Mouse (Mus musculus) yolk sac, embryonic 10.5 days (tissue): ENCODE measurements around the gene Arntl.
A peak's percentile ranks its signal among the peaks of the same experiment; 100 is the strongest.

Source experiments
- DNase-seq: peaks from one replicate; pipeline ENCODE4 v3.0.0-alpha.2; 2017; ENCODE audit warnings: low spot score

The Arntl gene

DNA sequence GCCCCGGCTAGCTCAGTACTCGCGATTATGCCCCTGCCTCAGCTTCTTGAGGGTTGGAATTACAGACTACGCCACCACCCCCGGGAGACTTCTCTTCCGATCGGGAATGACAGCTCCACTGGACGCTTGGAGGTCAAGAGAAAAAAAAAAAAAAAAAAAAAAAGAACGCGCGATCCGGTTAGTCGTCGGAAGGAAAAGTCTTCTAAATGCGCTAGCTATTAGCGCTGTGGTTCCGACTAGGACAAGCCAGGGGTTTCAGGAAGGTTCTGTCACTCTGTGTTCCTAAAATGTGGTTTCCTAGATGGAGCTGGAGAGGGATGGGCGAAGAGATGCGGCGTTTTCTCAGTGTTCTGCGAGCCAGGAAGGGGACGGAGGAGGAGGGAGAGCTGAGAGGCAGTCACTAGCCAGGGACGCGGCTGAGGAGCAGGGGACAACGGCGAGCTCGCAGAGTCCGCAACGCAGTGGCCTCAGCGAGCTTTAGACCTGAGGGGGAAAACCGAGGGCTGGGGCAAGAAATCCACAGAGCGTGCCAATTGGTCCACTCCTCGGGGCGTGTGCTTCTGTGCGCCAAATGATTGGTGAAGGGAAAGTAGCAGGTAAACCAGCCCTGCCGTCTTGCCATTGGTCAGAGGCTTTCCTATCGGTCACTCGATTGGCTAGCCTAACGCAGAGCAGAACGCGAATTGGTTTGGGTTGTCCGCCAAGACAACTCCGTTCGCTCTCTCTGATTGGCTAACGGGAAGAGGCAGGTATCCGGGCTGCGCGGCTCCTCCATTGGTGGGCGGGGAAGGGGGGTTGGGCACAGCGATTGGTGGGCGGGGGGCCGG, at the start of gene Arntl:
TSS of gene Arntl (plus strand) at position 822 of the 827 bp plus-strand sequence.
- DNase-seq = peak; percentile 99

DNA sequence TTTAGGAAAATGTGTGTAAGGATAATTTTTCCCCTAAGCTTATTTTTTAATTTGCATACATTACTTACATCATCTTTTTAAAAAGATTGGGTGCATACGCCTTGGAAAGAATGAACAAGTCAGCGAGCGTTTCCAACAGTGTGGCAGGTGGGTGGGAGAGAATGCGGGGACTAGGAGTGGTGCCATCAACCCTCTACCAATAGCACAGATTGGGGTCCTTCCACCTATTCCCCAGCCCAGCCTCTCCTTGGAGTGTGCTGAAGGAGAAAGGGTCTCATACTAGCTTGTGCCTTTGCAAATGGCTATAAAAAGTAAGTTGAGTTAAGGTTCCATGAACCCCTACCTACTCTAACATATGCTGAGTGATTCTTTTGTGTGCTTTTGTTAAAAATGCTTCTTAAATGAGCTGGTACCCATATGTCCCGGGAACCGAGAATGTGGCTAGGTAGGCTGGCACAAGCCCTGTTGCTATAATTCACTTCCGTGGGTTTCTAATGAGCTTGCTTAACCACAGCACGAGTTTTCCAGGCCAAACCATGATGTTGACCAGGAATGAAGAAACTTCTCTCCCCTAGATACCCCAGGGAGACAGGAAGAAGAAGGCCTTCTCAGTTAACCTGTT, 46.1 kb upstream of the Arntl start:
- DNase-seq = no peak

DNA sequence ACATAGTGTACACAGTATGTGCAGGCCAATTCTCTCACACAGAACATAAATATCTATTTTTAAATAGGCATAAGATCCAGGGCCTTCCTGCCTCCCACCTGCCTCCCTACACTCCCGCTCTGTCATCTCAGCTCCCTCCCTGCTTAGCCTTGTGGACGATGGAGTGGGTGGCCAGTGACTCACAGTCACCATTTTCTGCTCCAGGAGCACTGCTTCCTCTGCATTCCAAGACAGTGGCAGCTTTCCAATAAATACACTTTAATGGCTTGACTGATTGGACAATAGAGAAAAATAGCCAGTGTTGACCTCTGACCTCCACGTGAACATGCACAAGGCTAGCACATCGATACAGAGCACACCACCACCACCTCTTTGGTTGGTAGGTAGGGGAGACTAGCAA, 42.5 kb upstream of the Arntl start:
- DNase-seq = no peak

DNA sequence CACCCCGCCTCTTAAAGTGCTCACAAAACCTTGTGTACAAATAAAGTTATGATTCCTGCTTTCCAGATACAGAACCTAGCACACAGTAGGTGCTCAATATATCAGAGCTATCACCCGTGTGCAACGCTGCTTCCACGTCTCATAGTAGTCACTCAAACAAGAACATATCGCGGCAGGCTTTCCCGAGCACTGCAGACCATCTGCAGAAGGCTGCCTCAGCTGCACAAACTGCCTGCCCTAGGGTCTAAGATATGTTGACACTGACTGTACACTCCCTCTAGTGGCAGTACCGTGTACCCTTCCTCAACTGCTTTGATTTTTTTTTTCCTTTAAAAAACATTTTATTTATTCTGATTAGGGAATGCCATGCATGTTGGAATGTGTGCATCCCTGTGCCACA, 40.2 kb upstream of the Arntl start:
- DNase-seq = peak; percentile 67

DNA sequence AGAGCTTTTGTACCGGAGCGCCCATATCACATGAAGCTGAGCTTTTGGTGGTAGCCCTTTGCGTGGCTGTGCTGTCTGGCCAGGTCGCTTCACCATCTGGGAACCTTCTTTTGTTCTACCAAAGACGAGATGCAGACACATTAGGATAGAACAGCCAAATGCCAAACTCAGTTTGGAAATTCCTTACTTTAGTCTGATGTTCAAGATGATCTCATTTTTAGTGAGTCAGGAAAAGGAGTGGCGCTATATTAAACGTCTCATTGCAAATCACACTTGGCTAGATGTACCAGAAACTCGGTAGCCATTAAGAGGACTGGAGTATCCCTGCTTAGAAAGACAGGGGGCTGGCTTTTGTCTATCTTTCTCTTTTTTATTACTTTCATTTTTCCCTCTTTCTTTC, 38.7 kb upstream of the Arntl start:
- no peak for DNase-seq

DNA sequence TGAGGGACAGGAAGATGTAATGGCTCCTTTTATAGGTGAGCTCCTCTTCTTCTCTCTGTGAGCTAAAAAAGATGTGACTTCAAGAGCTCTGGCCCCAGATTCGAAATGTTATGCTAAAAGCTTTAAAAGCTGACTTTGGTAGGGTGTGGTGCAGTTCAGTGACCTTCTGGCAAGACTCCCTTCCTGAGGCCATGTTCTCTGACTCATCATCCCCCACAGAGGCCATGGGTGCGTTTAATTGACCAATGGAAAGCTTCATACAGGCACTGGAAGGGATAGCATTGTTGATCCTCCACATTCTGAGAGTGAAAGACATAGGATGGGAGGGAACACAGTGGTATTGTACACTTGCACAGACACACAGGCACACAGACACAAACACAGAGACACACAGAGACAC, 34.8 kb upstream of the Arntl start:
- no peak for DNase-seq

DNA sequence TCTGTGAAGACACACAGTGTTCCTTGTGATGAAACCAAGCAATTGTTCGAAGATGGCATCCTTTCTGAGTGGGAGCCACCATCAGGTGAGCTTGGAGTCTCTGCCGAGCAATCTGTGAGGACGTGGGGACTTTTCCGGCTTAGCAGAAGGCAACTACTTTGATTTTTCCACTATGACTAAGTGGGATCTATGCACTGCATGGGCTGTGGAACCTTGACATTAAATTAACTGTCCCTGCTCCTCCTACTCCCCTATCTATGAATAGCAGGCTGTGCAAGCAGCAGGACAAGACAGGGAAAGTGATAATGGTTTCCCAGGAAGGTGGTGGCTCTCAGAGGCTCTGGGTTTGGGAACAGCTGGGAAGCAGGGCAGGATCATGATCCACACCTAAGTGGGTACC, 31.8 kb upstream of the Arntl start:
- no peak for DNase-seq

DNA sequence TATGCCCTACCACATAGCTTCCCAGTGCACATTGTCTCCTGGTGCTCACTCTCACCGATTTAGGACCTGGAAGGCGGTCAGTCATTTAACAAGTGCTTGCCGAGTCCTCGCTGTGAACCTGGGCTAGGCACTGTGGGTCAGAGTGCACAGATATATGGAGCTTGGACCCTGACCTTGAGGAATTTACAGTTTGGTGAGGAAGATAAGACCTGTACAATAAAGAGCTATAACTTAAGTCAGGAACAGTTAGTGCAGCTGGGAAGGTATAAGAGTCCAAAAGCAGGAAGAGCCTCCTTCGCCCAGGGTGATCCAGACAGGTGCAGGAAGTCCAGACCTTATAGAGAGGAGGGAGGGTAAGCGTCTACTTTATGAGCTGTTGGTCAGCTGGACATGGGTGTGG, 29.2 kb upstream of the Arntl start:
- DNase-seq = no peak

DNA sequence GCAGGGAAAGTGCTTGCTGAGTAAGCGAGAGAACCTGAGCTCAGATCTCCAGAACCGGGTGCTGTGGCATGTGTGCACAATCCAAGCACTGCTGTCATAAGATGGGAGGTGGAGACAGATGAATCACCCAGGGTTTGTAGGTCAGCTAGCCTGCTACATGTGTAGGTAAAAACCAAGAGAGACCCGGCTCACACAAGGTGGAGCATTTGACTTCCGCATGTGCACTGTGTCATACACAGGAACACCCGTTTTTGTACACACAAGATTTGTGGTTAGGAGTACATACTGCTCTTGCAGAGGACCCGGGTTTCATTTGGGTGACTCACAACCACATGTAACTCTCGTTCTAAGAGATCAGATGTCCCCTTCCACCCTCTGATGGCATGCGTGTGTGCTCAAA, 23.5 kb upstream of the Arntl start:
- DNase-seq = no peak

DNA sequence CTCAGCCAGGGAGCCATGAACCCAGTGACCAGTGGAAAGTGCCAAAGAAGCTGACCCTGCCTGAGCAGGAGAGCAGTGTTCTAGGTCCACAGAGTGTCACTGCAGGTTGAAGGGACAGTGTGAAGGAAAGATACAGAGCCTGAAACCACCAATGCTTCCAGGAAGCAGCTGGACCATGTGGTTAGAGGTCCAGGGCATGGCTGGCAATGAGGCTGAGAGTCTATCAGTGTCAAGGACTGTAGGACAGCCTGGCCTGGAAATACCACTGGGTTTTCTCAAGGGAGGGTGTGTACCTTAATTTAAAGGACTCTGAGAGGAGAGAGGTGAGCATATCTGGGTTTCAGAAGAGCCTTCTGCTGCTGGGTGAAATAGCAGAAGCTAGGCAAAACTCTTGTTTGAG, 22.2 kb upstream of the Arntl start:
- DNase-seq = no peak

DNA sequence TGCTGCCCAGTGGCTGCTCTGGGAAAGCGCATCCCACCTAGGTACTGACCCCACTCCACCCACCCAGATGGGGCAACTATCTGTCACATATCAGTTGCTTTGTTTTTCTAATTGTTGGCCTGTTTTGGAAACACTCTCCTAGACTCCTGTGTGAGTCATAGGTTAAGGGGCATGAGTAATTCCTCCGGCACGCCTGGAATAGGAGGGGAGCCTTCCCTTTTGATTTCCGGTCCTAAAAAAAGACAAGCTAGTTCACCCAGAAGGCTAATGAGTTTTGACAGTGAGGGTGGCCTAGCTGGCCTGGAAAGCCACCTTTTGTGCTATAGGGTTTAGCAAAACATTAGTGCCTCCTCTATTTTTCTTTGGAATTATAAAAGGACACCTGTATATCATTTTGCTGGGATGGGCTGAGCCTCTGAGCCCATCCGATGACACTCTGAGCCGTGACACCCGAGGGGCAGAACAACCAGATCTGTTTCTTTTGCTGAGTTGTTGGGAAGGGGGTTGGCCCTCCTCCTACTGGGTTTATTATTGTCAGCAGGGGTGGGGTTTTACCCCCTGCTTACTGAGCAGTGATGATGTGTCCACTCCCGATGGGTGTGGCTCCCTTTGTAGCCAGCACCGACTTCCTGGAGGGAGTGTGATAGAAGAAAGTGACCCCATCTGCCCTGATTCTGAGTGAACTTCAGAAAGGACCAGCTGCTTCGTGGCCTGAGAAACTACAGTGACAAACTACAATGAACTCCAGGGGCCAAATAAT, 21.0 kb upstream of the Arntl start:
- DNase-seq = no peak

DNA sequence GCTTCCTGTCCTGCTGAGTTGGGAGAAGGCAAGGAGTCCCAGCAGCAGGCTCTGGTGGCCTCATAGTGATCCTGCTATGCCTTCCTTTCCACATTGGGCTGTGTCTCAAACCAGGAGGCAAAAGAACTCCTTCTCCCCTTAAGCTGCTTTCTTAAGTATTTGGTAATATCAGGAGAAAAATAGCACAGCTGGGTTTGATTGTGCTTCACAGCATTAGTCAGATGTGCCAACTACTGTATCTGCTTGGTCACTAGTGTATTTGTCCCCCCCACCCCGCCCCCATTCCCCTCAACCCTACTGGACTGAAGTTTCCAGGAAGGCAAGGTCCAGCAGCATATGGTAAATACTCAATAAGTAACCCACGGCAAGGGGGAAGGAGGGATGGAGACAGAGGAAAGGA, 19.2 kb upstream of the Arntl start:
- no peak for DNase-seq

DNA sequence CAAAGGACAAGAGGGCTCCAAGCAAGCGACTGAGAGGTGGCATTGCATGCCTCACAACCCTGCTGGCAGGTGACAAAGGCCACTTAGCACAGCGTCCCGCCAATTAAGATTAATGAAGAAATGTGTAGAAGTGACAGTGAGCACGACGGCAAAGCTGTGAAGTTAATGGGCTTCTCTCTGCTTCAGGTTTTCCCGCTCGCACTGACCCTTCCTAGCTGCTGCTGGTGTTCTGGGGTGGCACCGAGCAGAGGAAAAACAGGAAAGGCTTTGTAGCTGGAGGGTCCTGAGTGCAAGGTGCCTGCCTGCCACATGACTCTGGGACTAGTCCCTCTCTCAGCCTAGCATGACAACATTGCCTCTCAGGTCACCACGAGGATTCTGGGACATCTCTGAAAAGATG, 18.7 kb upstream of the Arntl start:
- no peak for DNase-seq

DNA sequence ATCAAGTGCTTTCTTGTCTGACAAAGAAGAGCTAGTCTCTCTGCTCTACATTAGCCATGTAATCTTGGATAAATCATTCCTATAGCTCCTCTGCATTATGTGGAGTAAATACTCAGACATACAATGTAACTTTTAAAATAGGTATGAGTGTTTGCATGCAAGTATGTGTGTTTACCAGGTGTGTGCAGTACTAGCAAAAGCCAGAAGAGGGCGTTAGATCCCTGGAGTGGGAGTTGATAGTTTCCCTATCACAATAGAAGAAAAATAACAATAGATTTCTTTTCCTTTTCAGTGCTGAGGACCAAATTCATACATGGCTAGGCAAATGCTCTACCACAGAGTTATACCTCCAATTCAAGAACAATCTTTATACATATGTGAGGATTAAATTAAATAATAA, 15.5 kb upstream of the Arntl start:
- no peak for DNase-seq

DNA sequence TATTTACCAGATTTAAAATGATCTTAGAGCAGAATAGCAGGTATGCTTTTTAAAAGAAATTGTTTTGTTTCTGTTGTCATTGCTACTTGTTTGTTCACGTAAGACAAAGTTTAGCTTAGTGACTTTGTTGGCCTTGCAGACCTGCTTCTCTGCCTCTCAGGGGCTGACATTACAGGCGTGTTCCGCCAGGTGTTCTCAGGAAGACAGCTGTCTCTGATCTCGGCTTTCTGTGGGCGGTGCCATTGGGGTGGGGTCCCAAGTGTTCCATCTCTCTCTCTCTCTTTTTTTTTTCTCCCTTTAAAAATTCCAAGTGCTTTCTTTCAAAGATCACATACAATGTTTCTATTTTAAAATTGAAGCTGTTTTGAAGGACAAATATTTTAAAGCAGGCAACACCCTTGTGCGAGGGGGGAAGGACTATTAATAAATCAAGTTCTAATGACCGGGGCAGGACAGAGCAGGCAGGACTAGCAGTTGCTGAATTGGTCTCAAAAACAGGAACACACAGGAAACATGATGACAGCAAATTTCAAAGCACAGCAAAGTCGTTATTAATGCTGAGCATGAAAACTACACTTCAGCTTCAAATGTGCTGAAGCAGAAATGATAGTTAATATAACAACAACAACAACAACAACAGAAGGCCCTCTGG, 14.4 kb upstream of the Arntl start:
- DNase-seq = no peak

DNA sequence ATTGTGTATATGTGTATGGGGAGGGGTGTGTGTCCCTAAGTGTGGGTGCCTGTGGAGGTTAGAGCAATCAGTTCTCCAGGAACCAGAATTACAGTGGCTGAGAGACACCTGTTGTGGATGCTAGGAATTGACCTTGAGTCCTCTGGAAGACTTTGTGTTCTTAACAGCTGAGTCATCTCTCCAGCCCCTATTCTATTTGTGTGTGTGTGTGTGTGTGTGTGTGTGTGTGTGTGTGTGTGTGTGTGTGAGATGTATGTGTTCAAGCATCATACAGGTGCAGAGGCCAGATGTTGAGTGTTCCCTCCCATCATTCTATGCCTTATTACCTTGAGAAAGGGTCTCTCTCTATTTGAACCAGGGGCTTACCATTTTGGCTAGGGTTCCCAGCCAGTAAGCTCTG, 13.4 kb upstream of the Arntl start:
- no peak for DNase-seq

DNA sequence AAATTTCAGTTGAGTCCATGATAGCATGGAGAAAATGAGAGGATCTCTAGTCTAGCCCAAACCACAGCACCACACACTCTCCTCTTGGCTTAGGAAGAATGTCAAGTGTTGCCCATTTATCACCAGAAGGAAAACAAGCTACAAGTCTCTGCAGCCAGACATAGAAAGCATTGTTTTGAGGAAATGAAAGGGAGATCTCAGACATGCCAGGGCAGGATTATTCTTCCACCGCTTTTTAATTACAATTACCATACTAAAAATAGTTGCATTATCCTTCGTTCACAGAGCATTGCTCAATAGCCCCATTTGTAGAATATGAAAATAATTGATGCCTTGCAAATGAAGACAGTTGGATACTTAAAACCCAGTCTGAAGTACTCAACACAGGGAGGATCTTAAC, 12.0 kb upstream of the Arntl start:
- DNase-seq = no peak

DNA sequence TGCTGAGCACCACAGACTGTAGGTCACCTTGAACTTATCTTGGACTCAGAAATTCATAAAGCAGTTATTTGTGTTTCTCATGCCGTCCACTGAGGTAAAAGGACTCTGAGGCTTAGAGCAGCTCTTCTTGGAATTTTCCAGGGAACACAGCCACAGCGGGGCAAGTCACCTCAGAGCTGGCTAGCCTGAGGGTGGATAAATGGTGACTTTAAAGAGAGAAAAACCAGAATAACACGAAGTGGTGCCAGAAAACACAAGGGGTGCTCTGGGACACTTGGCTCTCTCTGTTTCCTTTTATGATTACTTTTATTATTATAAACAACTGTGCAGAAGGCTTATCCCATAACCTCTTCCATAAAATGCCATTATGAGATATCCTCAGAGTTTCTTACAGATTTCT, 11.1 kb upstream of the Arntl start:
- no peak for DNase-seq

DNA sequence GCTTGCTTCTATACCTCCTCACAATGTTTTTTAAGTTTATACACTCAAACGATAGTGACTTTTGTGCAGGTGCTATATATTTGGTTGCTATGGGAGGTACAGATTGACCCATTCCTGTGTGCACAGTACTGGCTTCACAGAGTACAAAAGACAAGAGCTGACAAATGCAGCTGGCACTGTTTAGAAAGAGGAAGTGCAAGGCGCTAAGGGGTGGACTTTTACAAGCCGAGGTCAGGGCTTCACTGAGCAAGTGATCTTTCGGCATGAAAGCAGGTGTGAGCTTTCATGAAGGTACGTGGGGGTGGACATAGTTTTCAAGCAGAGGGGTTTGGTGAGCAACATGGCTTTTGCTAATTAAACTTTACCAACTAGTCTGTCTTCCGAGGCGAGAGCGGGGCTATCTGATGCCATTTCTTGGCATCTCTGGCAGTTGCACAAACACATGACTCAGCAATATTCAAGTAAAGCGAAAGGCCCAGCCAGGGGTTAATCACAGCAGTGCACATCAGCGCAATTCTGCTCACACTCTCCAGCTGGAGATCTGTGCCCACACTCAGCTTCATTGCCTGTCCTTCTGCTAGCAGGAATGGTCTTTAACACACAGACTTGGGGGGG, 10.0 kb upstream of the Arntl start:
- no peak for DNase-seq

DNA sequence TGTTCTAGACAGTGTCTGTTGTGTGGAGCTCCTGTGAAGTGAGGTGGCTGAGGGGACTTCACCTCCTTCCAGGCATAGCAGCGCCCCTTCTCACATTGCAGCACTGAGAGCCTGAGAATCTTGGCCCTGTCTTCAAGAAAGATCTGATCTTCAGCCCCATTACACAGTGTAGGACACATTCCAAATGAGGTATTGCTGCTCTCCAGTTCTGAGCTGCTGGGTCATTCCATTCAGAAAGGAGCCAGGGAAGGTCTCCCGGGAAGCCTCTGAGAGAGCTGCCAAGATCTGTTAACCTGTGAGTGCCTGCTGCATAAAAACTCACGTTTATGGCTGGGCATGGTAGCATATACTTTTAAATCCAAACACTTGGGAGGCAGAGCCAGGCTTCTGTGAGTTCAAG, 5.7 kb upstream of the Arntl start:
- DNase-seq = no peak

DNA sequence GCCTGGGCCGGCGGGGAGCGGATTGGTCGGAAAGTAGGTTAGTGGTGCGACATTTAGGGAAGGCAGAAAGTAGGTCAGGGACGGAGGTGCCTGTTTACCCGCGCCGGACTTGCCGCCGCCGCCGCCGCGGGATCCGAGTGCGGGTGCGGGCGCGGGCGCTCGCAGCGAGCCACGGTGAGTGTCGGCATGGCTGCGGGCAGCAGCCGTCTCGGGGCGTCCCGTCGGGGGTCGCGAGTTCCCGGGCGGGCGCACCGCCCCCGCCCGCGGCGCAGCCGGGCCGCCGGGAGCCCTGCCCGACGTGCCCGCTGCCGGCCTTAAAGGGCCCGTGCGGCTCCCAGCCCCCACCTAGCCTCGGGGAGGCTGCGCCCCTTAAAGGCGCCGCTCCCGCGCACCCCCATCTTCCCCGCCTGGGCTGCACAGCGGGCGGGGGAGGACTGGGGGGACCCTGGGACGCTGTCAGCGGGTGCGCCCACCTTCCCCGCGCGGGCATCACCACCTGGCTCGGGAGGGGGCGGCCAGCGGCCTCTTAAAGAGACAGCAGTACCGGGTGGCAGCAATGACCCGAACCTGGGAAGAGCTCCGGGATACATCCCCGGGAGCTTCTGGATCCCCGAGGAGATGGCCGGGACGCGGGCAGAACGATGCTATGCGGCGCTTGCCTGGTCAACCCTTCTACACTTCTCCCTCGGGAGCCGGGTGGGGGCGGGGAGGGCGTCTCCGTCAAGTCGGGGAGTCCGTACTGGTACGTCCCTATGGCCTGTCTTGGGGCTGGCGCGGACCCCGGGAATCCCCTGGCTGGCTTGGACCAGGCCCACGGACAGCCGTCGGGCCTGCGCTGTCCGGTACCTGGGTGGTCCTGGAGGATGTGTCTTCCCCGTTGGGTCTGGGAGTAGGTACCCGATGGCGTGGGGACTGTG, 464 bp downstream of the Arntl start:
- no peak for DNase-seq
